Mouse (Mus musculus) brain, adult 2 months (tissue): ENCODE measurements around the gene Syngr2.
"Not testable (repeated sequence)": the region's sequence is repeated elsewhere in the genome, so short reads cannot be mapped to it uniquely, and the experiment has no call there.

ENCODE experiments used
- DNase-seq: peaks from one replicate; pipeline ENCODE4 v3.0.0; 2011; ENCODE audit warnings: low read depth, low spot score

Gene Syngr2

DNA sequence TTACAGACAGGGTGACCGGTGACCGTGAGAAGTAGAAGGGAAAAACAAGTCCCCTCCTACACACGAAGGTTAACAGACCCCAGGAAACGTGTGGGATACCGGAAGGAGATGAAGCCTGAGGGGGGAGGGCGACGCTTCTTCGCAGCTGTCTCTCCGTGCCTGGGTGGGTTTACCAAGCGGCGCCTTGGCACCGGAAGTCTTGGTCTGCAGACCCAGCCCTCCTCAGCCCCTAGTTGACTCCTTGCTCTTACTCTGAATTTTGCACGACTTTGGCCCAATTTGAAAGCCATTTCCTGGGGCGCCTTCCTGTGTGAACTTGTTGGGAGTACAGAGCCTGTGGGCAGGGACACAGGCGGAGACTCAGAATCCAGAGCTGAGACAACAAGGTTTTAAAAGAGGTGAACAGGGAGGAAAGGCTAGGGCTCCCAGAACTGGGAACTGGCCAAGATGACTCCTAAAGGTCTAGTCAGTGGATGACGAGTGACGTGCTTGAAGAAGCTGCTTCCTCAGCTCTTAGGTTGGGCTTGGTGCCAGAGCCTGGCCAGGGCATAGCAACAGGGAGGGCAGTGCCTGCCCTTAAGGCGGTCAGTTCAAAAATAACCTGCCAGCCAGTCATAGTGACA, 28.2 kb upstream of the Syngr2 start:
- peak; percentile 48 for DNase-seq

DNA sequence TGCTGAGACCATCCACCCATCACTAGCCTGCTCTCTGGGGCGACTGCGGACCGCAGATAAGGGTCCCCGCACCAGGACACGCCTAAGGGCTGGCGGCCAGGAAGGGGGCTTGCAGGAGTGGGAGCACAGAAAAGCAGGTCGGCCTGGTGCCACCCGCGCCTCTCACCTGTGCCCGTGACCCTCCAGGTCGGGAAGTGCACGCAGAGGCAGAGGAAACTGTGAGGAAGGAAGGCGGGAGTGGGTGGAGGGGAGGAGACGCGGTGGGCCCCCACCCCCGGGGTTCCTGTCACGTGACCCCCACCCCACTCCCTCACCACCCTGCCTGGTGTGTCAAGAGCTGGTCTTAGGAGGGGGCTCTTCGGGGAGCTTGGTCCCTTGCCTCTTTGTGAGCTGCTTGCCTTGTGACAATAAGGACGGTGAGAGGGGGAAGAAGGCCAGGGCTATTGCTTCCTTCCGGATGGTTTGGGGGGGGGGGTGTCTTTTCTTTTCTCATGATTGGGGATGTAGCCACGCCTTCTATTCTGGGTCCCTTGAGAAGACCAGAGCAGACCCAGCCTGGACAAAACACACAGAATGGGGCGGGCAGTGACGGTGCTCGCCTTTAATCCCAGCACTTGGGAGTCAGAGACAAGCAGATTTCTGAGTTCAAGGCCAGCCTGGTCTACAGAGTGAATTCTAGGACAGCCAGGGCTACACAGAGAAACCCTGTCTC, 27.3 kb upstream of the Syngr2 start, which contains the start of the genes Tmc8 and Tmc6:
Gene Tmc8 (plus strand): TSS at position 84 of the 712 bp plus-strand sequence.
Gene Tmc6 (minus strand): TSS at position 206 of the 712 bp plus-strand sequence.
- no peak for DNase-seq

DNA sequence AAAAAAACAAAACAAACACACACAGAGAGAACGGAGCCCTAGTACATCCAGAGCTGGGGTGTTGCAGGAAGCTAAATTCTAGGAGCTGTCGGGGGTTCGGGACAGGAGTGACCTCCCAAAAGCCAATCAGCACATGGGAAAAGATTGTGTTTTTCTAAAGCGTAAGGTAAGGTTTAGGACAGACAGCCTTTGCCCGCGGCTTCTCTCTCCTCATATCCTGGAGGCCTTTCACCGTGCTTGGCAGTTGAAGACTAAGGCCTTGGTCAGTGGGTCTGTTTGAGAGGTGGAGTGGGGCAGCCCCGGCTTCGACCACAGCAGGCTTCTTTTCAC, 26.8 kb upstream of the Syngr2 start:
- DNase-seq = no peak

GRCm38 (mm10) chr11:117783089-117783488, 26.4 kb upstream of the Syngr2 start:
- peak; percentile 53 for DNase-seq

GRCm38 (mm10) chr11:117783683-117784309, 25.7 kb upstream of the Syngr2 start:
- no peak for DNase-seq

DNA sequence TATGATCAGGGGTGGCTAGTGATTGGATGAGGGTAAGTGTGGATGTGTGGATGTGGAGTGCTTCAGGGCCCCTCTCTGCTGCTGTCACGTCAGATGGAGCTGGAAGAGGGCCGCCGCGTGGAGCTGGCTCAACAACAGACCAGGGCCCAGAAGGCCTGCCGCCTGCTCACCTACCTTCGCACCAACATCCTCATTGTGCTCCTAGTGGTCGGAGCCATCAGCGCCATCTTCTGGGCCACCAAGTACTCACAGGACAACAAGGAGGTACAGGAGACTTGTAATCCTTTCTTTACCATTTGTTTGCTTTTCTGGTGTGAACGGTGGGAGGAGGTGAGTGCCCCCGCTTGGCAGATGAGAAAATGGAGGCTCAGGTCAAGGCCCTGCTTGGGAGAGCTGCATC, 23.2 kb upstream of the Syngr2 start:
- DNase-seq = peak; percentile 87

DNA sequence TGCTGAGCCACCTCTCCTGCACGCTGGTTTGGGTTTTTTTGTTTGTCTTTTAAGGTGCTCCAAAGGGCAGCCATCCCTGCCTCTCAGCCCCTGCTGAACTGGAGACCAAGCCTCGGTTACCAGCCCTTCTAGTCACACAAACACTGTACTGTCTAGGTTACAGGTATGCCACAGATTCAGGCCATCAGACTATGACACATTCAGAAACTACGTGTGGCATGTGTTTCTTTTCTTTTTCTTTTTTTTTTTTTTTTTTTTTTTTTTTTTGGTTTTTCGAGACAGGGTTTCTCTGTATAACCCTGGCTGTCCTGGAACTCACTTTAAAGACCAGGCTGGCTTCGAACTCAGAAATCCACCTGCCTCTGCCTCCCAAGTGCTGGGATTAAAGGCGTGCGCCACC, 21.0 kb upstream of the Syngr2 start:
- not testable (repeated sequence) for DNase-seq

DNA sequence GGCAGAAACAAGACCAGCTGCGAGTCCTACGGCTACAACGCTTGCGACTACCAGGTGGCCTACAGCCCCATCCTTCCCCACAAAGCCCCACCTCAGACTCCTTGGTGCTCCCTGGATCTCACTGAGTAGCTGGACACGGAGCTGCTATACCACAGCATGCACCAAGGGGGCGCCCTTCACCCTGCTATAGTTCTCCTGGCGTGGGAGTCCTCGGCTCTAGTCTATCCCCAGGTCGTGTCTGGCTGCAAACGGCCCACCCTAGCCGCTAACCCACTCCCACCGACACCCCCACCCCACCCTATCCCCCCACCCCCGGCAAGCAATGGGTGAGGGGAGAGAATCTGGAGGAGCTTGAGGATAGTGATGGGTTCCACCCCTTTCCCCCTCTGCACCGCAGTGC, 19.2 kb upstream of the Syngr2 start:
- peak; percentile 63 for DNase-seq

GRCm38 (mm10) chr11:117790703-117791440, 18.6 kb upstream of the Syngr2 start:
- no peak for DNase-seq

DNA sequence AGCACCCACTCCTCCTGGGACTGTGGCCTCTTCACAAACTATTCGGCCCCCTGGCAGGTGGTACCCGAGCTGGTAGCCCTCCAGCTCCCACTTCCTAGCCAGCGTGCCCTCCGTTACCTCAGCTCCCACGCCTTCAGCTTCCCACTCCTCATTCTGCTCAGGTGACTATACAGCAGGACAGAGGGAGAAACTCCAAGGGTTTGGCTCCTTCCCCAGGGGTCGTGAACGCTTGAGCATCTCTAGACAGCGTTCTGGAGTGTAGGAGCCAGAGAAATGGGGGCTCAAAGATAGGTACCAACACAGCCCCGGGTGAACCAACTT, 18.1 kb upstream of the Syngr2 start:
- DNase-seq = no peak

DNA sequence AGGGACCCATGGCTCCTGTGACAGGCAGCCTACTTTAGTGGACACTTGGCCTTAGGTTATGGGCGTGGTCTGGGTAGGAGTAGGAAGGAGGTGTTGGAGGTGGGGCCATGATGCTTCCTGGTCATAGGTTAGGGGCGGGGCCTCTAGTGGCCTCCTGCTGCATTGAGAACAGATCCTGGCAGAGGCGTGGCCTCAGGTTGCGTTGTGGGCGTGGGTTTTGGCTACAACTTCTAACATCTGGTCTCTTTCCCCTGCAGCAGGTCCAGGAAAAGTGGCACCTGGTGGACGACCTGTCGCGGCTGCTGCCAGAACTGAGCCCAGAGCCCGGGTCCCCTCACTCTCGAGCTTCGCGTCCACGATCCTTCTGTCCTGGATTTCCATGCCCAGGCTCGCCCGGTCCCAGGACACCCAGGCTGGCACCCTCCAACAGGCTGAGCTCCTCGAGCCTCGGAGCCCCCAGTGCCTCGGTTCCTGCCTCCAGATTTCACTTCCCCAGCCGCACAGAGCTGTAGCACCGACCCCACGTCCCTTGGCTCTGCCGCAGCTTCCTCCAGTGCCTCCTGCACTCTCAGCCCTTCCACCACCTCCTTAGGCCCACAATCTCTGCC, 17.1 kb upstream of the Syngr2 start:
- DNase-seq = no peak

GRCm38 (mm10) chr11:117794035-117794551, 15.4 kb upstream of the Syngr2 start:
- DNase-seq = no peak

GRCm38 (mm10) chr11:117796954-117797353, 12.5 kb upstream of the Syngr2 start:
- no peak for DNase-seq

- DNase-seq = no peak
Observed at GRCm38 (mm10) chr11:117797511-117798159, 11.8 kb upstream of the Syngr2 start, which contains the start of gene 6030468B19Rik. Gene 6030468B19Rik (plus strand): TSS chr11:117797660.

DNA sequence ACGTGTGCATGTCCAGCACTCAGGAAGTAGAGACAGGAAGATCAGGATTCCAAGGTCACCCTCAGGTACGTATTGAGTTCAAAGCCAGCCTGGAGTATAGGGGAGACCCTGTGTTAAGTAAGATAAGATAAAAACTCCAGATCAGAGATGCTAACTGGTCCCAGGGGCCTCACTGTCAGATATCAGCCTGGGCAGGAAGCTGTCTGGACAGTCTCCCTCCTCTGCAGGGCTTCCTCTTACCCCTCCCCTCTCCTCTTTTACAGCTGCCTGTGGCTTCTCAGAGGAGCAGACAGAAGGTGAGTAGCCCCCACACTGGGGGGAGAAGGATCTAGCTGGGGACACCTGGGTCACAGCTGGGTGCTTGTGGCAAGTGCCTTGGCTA, 11.3 kb upstream of the Syngr2 start:
- DNase-seq = no peak

GRCm38 (mm10) chr11:117799174-117799573, 10.3 kb upstream of the Syngr2 start:
- DNase-seq = no peak

DNA sequence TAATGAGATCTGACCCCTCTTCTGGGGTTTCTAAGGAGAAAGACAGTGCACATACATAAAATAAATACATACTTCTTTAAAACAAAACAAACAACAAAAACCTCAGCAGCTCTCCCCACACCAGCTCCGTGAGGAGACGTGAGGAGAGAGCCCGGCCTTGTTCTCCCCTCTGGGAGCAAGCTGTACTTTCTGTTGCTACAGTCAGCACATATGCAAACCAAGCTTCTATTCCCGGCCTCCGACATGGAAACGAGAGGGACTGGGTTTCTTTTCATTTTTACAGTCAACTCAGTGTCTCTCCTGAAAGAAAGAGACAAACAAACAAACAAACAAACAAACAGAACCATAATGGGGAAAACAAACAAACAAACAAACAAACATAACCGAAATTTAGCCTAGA, 9.4 kb upstream of the Syngr2 start:
- DNase-seq = no peak

DNA sequence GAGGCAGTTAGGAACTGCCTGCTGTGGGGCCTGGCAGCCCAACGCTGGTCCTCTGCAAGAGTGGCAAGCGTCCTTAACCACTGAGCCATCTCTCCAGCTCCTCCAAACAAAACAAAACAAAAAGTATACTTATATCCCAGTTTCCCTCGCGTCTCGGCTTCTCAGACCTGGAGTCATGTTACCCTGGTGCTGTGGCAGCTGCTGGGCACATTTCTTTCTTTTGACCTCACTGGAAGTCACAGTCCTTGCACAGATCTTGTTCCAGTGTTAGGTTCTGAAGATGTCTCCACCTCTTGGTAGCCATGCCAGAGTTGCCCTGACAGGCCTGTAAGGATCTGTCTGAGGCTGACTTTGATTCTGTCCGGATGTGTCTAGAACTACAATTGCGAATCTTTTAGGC, 7.8 kb upstream of the Syngr2 start:
- no peak for DNase-seq

- no peak for DNase-seq
Observed at GRCm38 (mm10) chr11:117803166-117803688, 6.2 kb upstream of the Syngr2 start.

GRCm38 (mm10) chr11:117806781-117807180, 2.7 kb upstream of the Syngr2 start:
- no peak for DNase-seq
